Mouse (Mus musculus) liver, postnatal 0 days (tissue): ENCODE measurements around the gene Acbd3. TPM values are rescaled to one million over a fixed set of nuclear protein-coding genes. Genes with fewer than 3 reads are reported as not detected.
A peak's percentile ranks its signal among the peaks of the same experiment; 100 is the strongest.

Experiments used
- ATAC-seq: fragments of 200-750 bp; cut with Nextera tagmentation; 2 replicates; pipeline ENCODE4 v1.8.0; 2017; ENCODE audit warnings: mild to moderate bottlenecking, moderate library complexity
- DNase-seq: peaks from one replicate; pipeline ENCODE4 v3.0.0-alpha.2; 2016
- H3K27ac ChIP-seq: fragments of 300-500 bp; sonication (generic); 2 replicates; pipeline ENCODE4 v1.5.1; 2014; ENCODE audit warnings: antibody characterized with exemption, moderate library complexity, mild to moderate bottlenecking, low read depth
- H3K27me3 ChIP-seq: fragments of 300-500 bp; sonication (generic); 2 replicates; pipeline ENCODE4 v1.6.1; 2014; ENCODE audit warnings: low read length, control low read depth, mixed read lengths; ENCODE audit not compliant: insufficient read depth
- H3K36me3 ChIP-seq: fragments of 300-500 bp; sonication (generic); replicated peaks from 2 replicates; pipeline ENCODE4 v1.6.1; 2014; ENCODE audit warnings: mild to moderate bottlenecking, control low read depth, low read length, moderate library complexity, mixed read lengths; ENCODE audit not compliant: insufficient read depth
- H3K4me1 ChIP-seq: fragments of 300-500 bp; sonication (generic); 2 replicates; pipeline ENCODE4 v1.6.1; 2014; ENCODE audit warnings: antibody characterized with exemption, mild to moderate bottlenecking, control low read depth; ENCODE audit not compliant: insufficient read depth
- H3K4me2 ChIP-seq: fragments of 300-500 bp; sonication (generic); 2 replicates; pipeline ENCODE4 v1.6.1; 2014; ENCODE audit warnings: low read depth, mild to moderate bottlenecking, low read length, moderate library complexity, mixed read lengths
- H3K4me3 ChIP-seq: fragments of 300-500 bp; sonication (generic); 2 replicates; pipeline ENCODE4 v1.5.1; 2014; ENCODE audit warnings: low read depth, low read length
- H3K9ac ChIP-seq: fragments of 300-500 bp; sonication (generic); replicated peaks from 2 replicates; pipeline ENCODE4 v1.6.1; 2014; ENCODE audit warnings: mild to moderate bottlenecking, moderate library complexity
- H3K9me3 ChIP-seq: fragments of 300-500 bp; sonication (generic); 2 replicates; pipeline ENCODE4 v1.6.1; 2016; ENCODE audit warnings: mild to moderate bottlenecking, control low read depth, low read length, mixed read lengths
- CTCF ChIP-seq: sonication (generic); IDR thresholded peaks from 2 replicates; pipeline ENCODE4 v1.5.1; 2016; ENCODE audit warnings: antibody characterized with exemption, low read depth
- EP300 ChIP-seq: IDR thresholded peaks from 2 replicates; pipeline ENCODE4 v1.6.1; 2016; ENCODE audit warnings: antibody characterized with exemption, low read depth, mild to moderate bottlenecking
- WGBS: fragments of 180-500 bp; shearing (Covaris S2); extraction: QIAGEN DNeasy Blood & Tissue Kit; methylation state at CpG from one replicate; pipeline ENCODE4 v1.1.7; 2014; ENCODE audit not compliant: insufficient replicate concordance; 5-methylcytosine and 5-hydroxymethylcytosine counted together
- polyA plus RNA-seq: library from polyadenylated mRNA; unstranded; fragments of >200 nt; fragmentation: Nextera tagmentation; extraction: Ambion mirVana; gene quantifications from 2 replicates; pipeline ENCODE4 v1.2.1, GENCODE M21; 2015

The Acbd3 gene
- polyA plus RNA-seq, 1 experiment from 2014 or later, result 7.3 TPM

DNA sequence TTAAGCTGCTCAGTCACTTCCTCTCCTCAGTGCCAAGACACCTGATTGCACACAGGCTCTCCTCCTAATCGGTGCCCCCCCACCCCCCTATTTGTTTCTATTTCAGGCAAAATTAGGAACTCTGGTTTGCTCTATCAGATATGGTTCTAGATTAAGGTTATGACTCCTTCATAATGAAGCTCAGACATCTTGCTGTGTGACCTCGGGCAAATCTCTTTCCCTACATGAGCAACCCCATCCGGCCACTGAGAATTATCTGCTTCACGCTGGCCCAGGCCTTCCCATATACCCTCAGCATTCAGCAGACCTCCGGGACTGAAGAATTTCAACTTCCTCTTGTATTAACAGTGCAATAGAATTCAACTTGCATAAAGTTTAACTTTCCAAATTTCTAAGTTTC lies 73.4 kb downstream of the Acbd3 start:
- WGBS, result 53% methylated on average over 5 of the region's 5 CpGs
- no peak overlapping the region for H3K9ac ChIP-seq
- no peaks in the 10 kb centered on the region for H3K9me3 ChIP-seq
- no peak for TF ChIP-seq EP300
- TF ChIP-seq CTCF, result no peak
- H3K4me2 ChIP-seq, result no peak overlapping the region
- H3K27me3 ChIP-seq, result no peaks in the 10 kb centered on the region
- H3K36me3 ChIP-seq, result peaks cover 34% of the 10 kb centered on the region
- ATAC-seq, result no peak
- H3K4me1 ChIP-seq, result peaks cover 2% of the 10 kb centered on the region
- H3K27ac ChIP-seq, result no peak overlapping the region
- no peak for DNase-seq
- H3K4me3 ChIP-seq, result no peak overlapping the region

DNA sequence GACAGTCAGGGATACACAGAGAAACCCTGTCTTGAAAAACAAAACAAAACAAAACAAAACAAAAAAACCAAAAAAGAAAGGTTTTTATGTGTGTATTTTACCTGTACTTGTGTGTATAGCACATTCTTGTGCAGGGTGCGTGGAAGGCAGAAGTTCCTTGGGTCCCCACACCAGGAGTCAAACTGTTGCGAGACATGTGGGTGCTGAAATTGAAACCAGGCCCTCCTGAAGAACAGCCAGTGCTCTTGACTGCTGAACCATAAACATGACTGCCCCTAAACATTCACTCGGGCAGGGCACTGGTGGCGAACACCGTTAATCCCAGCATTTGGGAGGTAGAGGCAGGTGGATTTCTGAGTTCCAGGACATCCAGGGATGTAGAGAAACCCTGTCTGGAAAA lies 74.2 kb downstream of the Acbd3 start:
- WGBS, result 94% methylated on average over 5 of the region's 5 CpGs
- H3K27ac ChIP-seq, result no peak overlapping the region
- no peak for TF ChIP-seq EP300
- no peak for TF ChIP-seq CTCF
- H3K4me3 ChIP-seq, result no peak overlapping the region
- ATAC-seq, result no peak
- H3K27me3 ChIP-seq, result no peaks in the 10 kb centered on the region
- DNase-seq, result no peak
- H3K4me1 ChIP-seq, result no peaks in the 10 kb centered on the region
- H3K9ac ChIP-seq, result no peak overlapping the region
- peaks cover 42% of the 10 kb centered on the region for H3K36me3 ChIP-seq
- no peak overlapping the region for H3K4me2 ChIP-seq
- no peaks in the 10 kb centered on the region for H3K9me3 ChIP-seq

DNA sequence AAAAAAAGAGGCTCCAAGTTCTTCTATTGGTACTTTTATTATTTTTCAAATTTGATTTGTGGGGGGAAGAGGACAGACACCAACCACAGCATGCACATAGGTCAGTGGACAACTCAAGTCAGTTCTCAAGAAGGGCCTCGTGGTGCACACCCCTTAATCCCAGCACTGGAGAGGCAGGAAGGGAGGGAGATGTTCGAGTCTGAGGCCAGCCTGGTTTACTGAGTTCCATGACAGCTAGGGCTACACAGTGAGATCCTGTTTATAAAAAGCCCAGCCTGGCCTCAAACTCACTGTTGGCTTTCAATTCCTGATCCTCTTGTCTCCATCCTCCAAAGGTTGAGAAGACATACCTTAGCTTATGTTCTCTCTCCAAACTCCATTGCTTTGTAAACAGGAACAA lies 75.0 kb downstream of the Acbd3 start:
- 53% methylated on average over 2 of the region's 2 CpGs for whole genome bisulfite sequencing
- Histone ChIP-seq H3K36me3 (peaks cover 50% of the 10 kb centered on the region), H3K27ac (no peak overlapping the region), H3K4me2 (no peak overlapping the region), H3K4me1 (no peaks in the 10 kb centered on the region), H3K9me3 (no peaks in the 10 kb centered on the region), H3K27me3 (no peaks in the 10 kb centered on the region), H3K9ac (no peak overlapping the region), H3K4me3 (no peak overlapping the region)
- ATAC-seq (0 out of 2 replicates have a peak, but pooled peaks have one; percentile 19), DNase-seq (no peak)
- no peak for TF ChIP-seq EP300
- no peak for TF ChIP-seq CTCF

DNA sequence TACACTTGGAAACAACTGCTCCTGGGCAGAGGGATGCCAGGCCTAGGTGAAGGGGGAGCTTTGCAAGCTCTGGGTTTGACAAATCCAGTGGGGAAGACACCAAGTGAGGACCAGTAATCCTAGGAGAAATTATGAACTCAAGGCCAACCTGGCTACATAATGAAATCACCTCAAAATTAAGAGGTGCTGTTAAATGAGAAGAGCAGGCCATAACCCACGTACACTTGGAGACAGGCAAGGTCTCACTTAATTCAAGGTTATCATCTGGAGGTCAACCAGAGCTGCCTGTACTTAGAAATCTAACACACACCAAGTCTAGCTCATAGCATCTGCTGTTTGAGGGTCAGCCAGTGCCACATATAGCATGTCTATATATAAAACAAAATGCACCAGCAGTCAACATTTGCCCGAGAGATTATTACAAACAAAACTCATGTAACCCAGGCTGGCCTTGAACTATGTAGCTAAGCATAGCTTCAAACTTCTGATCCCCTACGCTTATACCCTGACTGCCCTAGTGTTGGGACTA lies 75.7 kb downstream of the Acbd3 start:
- H3K36me3 ChIP-seq, result peaks cover 57% of the 10 kb centered on the region
- no peaks in the 10 kb centered on the region for H3K27me3 ChIP-seq
- H3K27ac ChIP-seq, result no peak overlapping the region
- no peaks in the 10 kb centered on the region for H3K4me1 ChIP-seq
- H3K4me3 ChIP-seq, result no peak overlapping the region
- H3K9ac ChIP-seq, result no peak overlapping the region
- H3K9me3 ChIP-seq, result no peaks in the 10 kb centered on the region
- no peak for TF ChIP-seq EP300
- no peak for TF ChIP-seq CTCF
- 78% methylated on average over 3 of the region's 3 CpGs for WGBS
- H3K4me2 ChIP-seq, result no peak overlapping the region
- ATAC-seq (peak; percentile 28), DNase-seq (no peak)

Other genes starting within 250 kb of the Acbd3 start
- gene Stum, start 242.5 kb upstream of the Acbd3 start, polyA plus RNA-seq, result 0.02 and 0.07 TPM in 2 replicates
- 18.9 and 23.3 TPM in 2 replicates for gene Parp1, start 157.1 kb upstream of the Acbd3 start, polyA plus RNA-seq
- gene Lin9, start 84.9 kb upstream of the Acbd3 start, polyA plus RNA-seq, result 5.2 and 6.4 TPM in 2 replicates
- gene Mixl1, start 29.0 kb upstream of the Acbd3 start, polyA plus RNA-seq, result 0.08 TPM in 1 of 2 replicates, not detected in the other
- 1,306 and 1,327 TPM in 2 replicates for gene H3f3a, start 87.9 kb downstream of the Acbd3 start, polyA plus RNA-seq
- 11.5 and 11.8 TPM in 2 replicates for gene Sde2, start 125.1 kb downstream of the Acbd3 start, polyA plus RNA-seq
- gene Lefty2, start 167.1 kb downstream of the Acbd3 start, polyA plus RNA-seq, result not detected in 2 replicates
- gene Pycr2, start 178.2 kb downstream of the Acbd3 start, polyA plus RNA-seq, result 33.3 and 43.4 TPM in 2 replicates
- 1.6 and 2.2 TPM in 2 replicates for gene Lefty1, start 209.0 kb downstream of the Acbd3 start, polyA plus RNA-seq
- 6.3 and 7.4 TPM in 2 replicates for gene Tmem63a, start 216.3 kb downstream of the Acbd3 start, polyA plus RNA-seq